In genomic region chr17:11705761-11706160, GRCm38 (mm10) we compare ENCODE assay signal across 10 mouse cellular contexts.
"Had no signal": no experiment of that assay in that cellular context is flagged by ENCODE, and none has a peak within 500 bp of the region (broad histone marks: within the 10 kb centered on the region; RNA-seq: fewer than 3 reads in every experiment).

No protein-coding gene starts in this region.

- ATAC-seq: intestine, embryonic 16.5 days; midbrain, embryonic 13.5 days had no signal

- H3K27ac ChIP-seq: limb, embryonic 13.5 days; liver, embryonic 14.5 days; midbrain, embryonic 13.5 days had no signal

- H3K4me3 ChIP-seq: limb, embryonic 13.5 days; midbrain, embryonic 13.5 days had no signal

- DNase-seq: kidney, adult 2 months; kidney, postnatal 25 days; lung, adult 18-20 months; spleen, adult 18-20 months; thymus, adult 2 months; thymus, postnatal 25 days had no signal
